ENCODE assay signal across 8 mouse cellular contexts in genomic region chr7:104646841-104647482, GRCm38 (mm10). TPM values are rescaled to one million over a fixed set of nuclear protein-coding genes. Genes with fewer than 3 reads are reported as not detected.
DNase-seq lines count a peak whose midpoint lies in the region; ATAC-seq and TF ChIP-seq lines count a peak whose summit lies in the region.

TSS of gene Olfr658 (minus strand) at chr7:104647305.

- H3K9ac ChIP-seq in heart, embryonic 13.5 days = no peak within 1 kb of the TSS
- H3K9ac ChIP-seq in kidney, embryonic 14.5 days (ENCODE audit: low read depth, low read length) = peak within 1 kb of the TSS; percentile 28; the same call in 1 of the 2 replicates
- H3K9ac ChIP-seq in liver, adult 2 months (ENCODE audit: low read depth, low read length) = no peak within 1 kb of the TSS
- 0 out of 2 replicates have a peak within 1 kb of the TSS, but pooled peaks have one; percentile 34 for H3K9ac ChIP-seq in midbrain, embryonic 16.5 days (ENCODE audit: low read depth, low read length)
- no peak within 1 kb of the TSS for H3K9ac ChIP-seq in stomach, embryonic 16.5 days (ENCODE audit: low read length)

- TF ChIP-seq CTCF in liver, adult 2 months (IDR thresholded peaks at IDR 0.05; ENCODE audit: low read depth, low read length) = peak; percentile 65

- H3K4me1 ChIP-seq in embryonic facial prominence, embryonic 10.5 days = no peaks in the 10 kb centered on the region
- no peaks in the 10 kb centered on the region for H3K4me1 ChIP-seq in heart, embryonic 13.5 days
- H3K4me1 ChIP-seq in kidney, embryonic 14.5 days (ENCODE audit: control insufficient read depth, insufficient read depth, low read length) = no peaks in the 10 kb centered on the region
- H3K4me1 ChIP-seq in liver, adult 2 months (ENCODE audit: control insufficient read depth, insufficient read depth, low read length) = no peaks in the 10 kb centered on the region
- H3K4me1 ChIP-seq in midbrain, embryonic 16.5 days (ENCODE audit: control insufficient read depth, insufficient read depth, low read length) = no peaks in the 10 kb centered on the region
- no peaks in the 10 kb centered on the region for H3K4me1 ChIP-seq in stomach, embryonic 16.5 days (ENCODE audit: control insufficient read depth, insufficient read depth, low read length)

- no peaks in the 10 kb centered on the region for H3K9me3 ChIP-seq in embryonic facial prominence, embryonic 10.5 days
- no peaks in the 10 kb centered on the region for H3K9me3 ChIP-seq in heart, embryonic 13.5 days
- no peaks in the 10 kb centered on the region for H3K9me3 ChIP-seq in kidney, embryonic 14.5 days (ENCODE audit: control insufficient read depth, low read length)
- no peaks in the 10 kb centered on the region for H3K9me3 ChIP-seq in midbrain, embryonic 16.5 days (replicated peaks; ENCODE audit: control insufficient read depth, low read length, poor library complexity, severe bottlenecking)
- no peaks in the 10 kb centered on the region for H3K9me3 ChIP-seq in stomach, embryonic 16.5 days (replicated peaks; ENCODE audit: control insufficient read depth, low read length)

- 26% methylated on average over 22 of the region's 22 CpGs for WGBS in embryonic facial prominence, embryonic 10.5 days
- WGBS in heart, embryonic 13.5 days = 14% methylated on average over 20 of the region's 22 CpGs
- 30% methylated on average over 20 of the region's 22 CpGs for WGBS in kidney, embryonic 14.5 days
- WGBS in liver, adult 2 months = 9% methylated on average over 21 of the region's 22 CpGs
- 21% methylated on average over 21 of the region's 22 CpGs for WGBS in midbrain, embryonic 16.5 days
- WGBS in stomach, embryonic 16.5 days = 22% methylated on average over 22 of the region's 22 CpGs

- no peaks in the 10 kb centered on the region for H3K27me3 ChIP-seq in embryonic facial prominence, embryonic 10.5 days (replicated peaks; ENCODE audit: low read depth, poor library complexity, severe bottlenecking)
- no peaks in the 10 kb centered on the region for H3K27me3 ChIP-seq in heart, embryonic 13.5 days (replicated peaks)
- no peaks in the 10 kb centered on the region for H3K27me3 ChIP-seq in kidney, embryonic 14.5 days (ENCODE audit: control insufficient read depth, insufficient read depth, low read length)
- no peaks in the 10 kb centered on the region for H3K27me3 ChIP-seq in liver, adult 2 months (ENCODE audit: control insufficient read depth, insufficient read depth, low read length)
- no peaks in the 10 kb centered on the region for H3K27me3 ChIP-seq in midbrain, embryonic 16.5 days (ENCODE audit: control insufficient read depth, insufficient read depth, low read depth, low read length)
- H3K27me3 ChIP-seq in stomach, embryonic 16.5 days (ENCODE audit: control insufficient read depth, insufficient read depth, low read length) = no peaks in the 10 kb centered on the region

- no peaks in the 10 kb centered on the region for H3K36me3 ChIP-seq in embryonic facial prominence, embryonic 10.5 days (replicated peaks)
- no peaks in the 10 kb centered on the region for H3K36me3 ChIP-seq in heart, embryonic 13.5 days
- no peaks in the 10 kb centered on the region for H3K36me3 ChIP-seq in kidney, embryonic 14.5 days (ENCODE audit: control insufficient read depth, insufficient read depth, low read length)
- no peaks in the 10 kb centered on the region for H3K36me3 ChIP-seq in liver, adult 2 months (ENCODE audit: control insufficient read depth, insufficient read depth, low read length)
- H3K36me3 ChIP-seq in midbrain, embryonic 16.5 days (ENCODE audit: control insufficient read depth, insufficient read depth, low read length) = no peaks in the 10 kb centered on the region
- H3K36me3 ChIP-seq in stomach, embryonic 16.5 days (ENCODE audit: control insufficient read depth, insufficient read depth, low read length) = no peaks in the 10 kb centered on the region

- no peak for ATAC-seq in heart, embryonic 13.5 days (ENCODE audit: extremely low read depth, insufficient number of reproducible peaks, low FRiP score, low TSS enrichment)
- peak; percentile 95 for ATAC-seq in kidney, embryonic 14.5 days (ENCODE audit: low FRiP score, low TSS enrichment)
- peak; percentile 94 for ATAC-seq in midbrain, embryonic 16.5 days
- ATAC-seq in stomach, embryonic 16.5 days (ENCODE audit: insufficient read depth, low FRiP score) = peak; percentile 68; the same call in 1 of the 2 replicates

- H3K27ac ChIP-seq in embryonic facial prominence, embryonic 10.5 days (replicated peaks) = no peak within 1 kb of the TSS
- H3K27ac ChIP-seq in heart, embryonic 13.5 days (replicated peaks) = no peak within 1 kb of the TSS
- H3K27ac ChIP-seq in kidney, embryonic 14.5 days (ENCODE audit: low read depth, low read length) = no peak within 1 kb of the TSS
- no peak within 1 kb of the TSS for H3K27ac ChIP-seq in liver, adult 2 months (replicated peaks; ENCODE audit: insufficient read depth, low read depth, low read length)
- H3K27ac ChIP-seq in midbrain, embryonic 16.5 days (ENCODE audit: low read length) = no peak within 1 kb of the TSS
- no peak within 1 kb of the TSS for H3K27ac ChIP-seq in stomach, embryonic 16.5 days (ENCODE audit: low read length)

- TF ChIP-seq POLR2A in liver, adult 2 months (IDR thresholded peaks at IDR 0.05; ENCODE audit: extremely low read depth, insufficient read depth, low read length) = no peak

- peak; percentile 15 for DNase-seq in ovary, postnatal 36 days (ENCODE audit: low spot score)
- no peak for DNase-seq in ovary, adult 18-20 months (ENCODE audit: low spot score)
- peak; percentile 77 for DNase-seq in embryonic facial prominence, embryonic 10.5 days (ENCODE audit: low spot score)
- DNase-seq in liver, adult 2 months (ENCODE audit: extremely low read depth, low read depth, low spot score) = peak; percentile 26

- H3K79me2 ChIP-seq in liver, adult 2 months (ENCODE audit: control insufficient read depth, insufficient read depth, low read length) = no peaks in the 10 kb centered on the region

- peak within 1 kb of the TSS; percentile 63 for H3K4me2 ChIP-seq in heart, embryonic 13.5 days
- peak within 1 kb of the TSS; percentile 39 for H3K4me2 ChIP-seq in kidney, embryonic 14.5 days (replicated peaks; ENCODE audit: low read depth, low read length)
- peak within 1 kb of the TSS; percentile 50 for H3K4me2 ChIP-seq in midbrain, embryonic 16.5 days (ENCODE audit: low read length)
- H3K4me2 ChIP-seq in stomach, embryonic 16.5 days (ENCODE audit: low read depth, low read length) = peak within 1 kb of the TSS; percentile 49

- peak within 1 kb of the TSS; percentile 50 for H3K4me3 ChIP-seq in embryonic facial prominence, embryonic 10.5 days
- peak within 1 kb of the TSS; percentile 35 for H3K4me3 ChIP-seq in heart, embryonic 13.5 days
- peak within 1 kb of the TSS; percentile 23 for H3K4me3 ChIP-seq in kidney, embryonic 14.5 days (ENCODE audit: low read length)
- peak within 1 kb of the TSS; percentile 26; the same call in 1 of the 2 replicates for H3K4me3 ChIP-seq in liver, adult 2 months (ENCODE audit: insufficient read depth, low read depth, low read length)
- H3K4me3 ChIP-seq in midbrain, embryonic 16.5 days (ENCODE audit: low read depth, low read length) = peak within 1 kb of the TSS; percentile 33
- H3K4me3 ChIP-seq in stomach, embryonic 16.5 days (replicated peaks; ENCODE audit: low read length) = peak within 1 kb of the TSS; percentile 24; the same call in 1 of the 2 replicates

RNA-seq across cellular contexts. Expression of gene Olfr658, which starts in this region (rescaled TPM):
- not detected in 2 replicates for polyA plus RNA-seq in embryonic facial prominence, embryonic 10.5 days (2016; fragmentation: Nextera tagmentation; extraction: Ambion mirVana)
- polyA plus RNA-seq in heart, embryonic 13.5 days (2015; fragmentation: Nextera tagmentation; extraction: Ambion mirVana) = not detected in 2 replicates
- polyA plus RNA-seq in kidney, embryonic 14.5 days (2014; fragmentation: Nextera tagmentation; extraction: Ambion mirVana) = not detected in 2 replicates
- total RNA-seq in liver, adult 2 months (2014; rRNA removed) = not detected in 2 replicates
- polyA plus RNA-seq in liver, adult 2 months (2012; rRNA removed) = not detected in 2 replicates
- 0.10 and 0.16 TPM in 2 replicates for polyA plus RNA-seq in midbrain, embryonic 16.5 days (2015; fragmentation: Nextera tagmentation; extraction: Ambion mirVana)
- not detected in 2 replicates for polyA plus RNA-seq in stomach, embryonic 16.5 days (2015; fragmentation: Nextera tagmentation; extraction: Ambion mirVana)

Comparison
In these comparisons a context has a peak if more than half of its experiments do, and no peak if none do; other contexts are left out.
1. Peak in DNase-seq and H3K4me3 ChIP-seq in embryonic facial prominence, embryonic 10.5 days; RNA of the gene not detected or under 1 TPM.
2. Peak in ATAC-seq, H3K4me3 ChIP-seq, H3K9ac ChIP-seq and H3K4me2 ChIP-seq in kidney, embryonic 14.5 days; RNA of the gene not detected or under 1 TPM.
3. Peak in DNase-seq and H3K4me3 ChIP-seq in liver, adult 2 months; RNA of the gene not detected or under 1 TPM.
4. Peak in ATAC-seq, H3K4me3 ChIP-seq, H3K9ac ChIP-seq and H3K4me2 ChIP-seq in midbrain, embryonic 16.5 days; RNA of the gene not detected or under 1 TPM.
5. Peak in ATAC-seq, H3K4me3 ChIP-seq and H3K4me2 ChIP-seq in stomach, embryonic 16.5 days; RNA of the gene not detected or under 1 TPM.